Mouse (Mus musculus) hindbrain, embryonic 12.5 days (tissue): Measurements from ENCODE around the gene Zdhhc1. TPM values are rescaled to one million over a fixed set of nuclear protein-coding genes. Genes with fewer than 3 reads are reported as not detected.

Experiments
- ATAC-seq: fragments of 200-750 bp; cut with Nextera tagmentation; 2 replicates; pipeline ENCODE4 v1.8.0; 2017; ENCODE audit warnings: moderate TSS enrichment; ENCODE audit not compliant: low FRiP score
- H3K27ac ChIP-seq: fragments of 300-500 bp; sonication (generic); 2 replicates; pipeline ENCODE4 v1.5.1; 2016; ENCODE audit warnings: mild to moderate bottlenecking
- H3K27me3 ChIP-seq: fragments of 300-500 bp; sonication (generic); 2 replicates; pipeline ENCODE4 v1.6.1; 2016; ENCODE audit warnings: mild to moderate bottlenecking
- H3K36me3 ChIP-seq: fragments of 300-500 bp; sonication (generic); 2 replicates; pipeline ENCODE4 v1.6.1; 2016; ENCODE audit warnings: mild to moderate bottlenecking
- H3K4me1 ChIP-seq: fragments of 300-500 bp; sonication (generic); 2 replicates; pipeline ENCODE4 v1.6.1; 2016
- H3K4me2 ChIP-seq: fragments of 300-500 bp; sonication (generic); replicated peaks from 2 replicates; pipeline ENCODE4 v1.6.1; 2016; ENCODE audit warnings: mild to moderate bottlenecking
- H3K4me3 ChIP-seq: fragments of 300-500 bp; sonication (generic); 2 replicates; pipeline ENCODE4 v1.5.1; 2016; ENCODE audit warnings: mild to moderate bottlenecking
- H3K9ac ChIP-seq: fragments of 300-500 bp; sonication (generic); 2 replicates; pipeline ENCODE4 v1.6.1; 2016; ENCODE audit warnings: mild to moderate bottlenecking, moderate library complexity
- H3K9me3 ChIP-seq: fragments of 300-500 bp; sonication (generic); replicated peaks from 2 replicates; pipeline ENCODE4 v1.6.1; 2016; ENCODE audit warnings: mild to moderate bottlenecking
- WGBS: fragments of 180-500 bp; shearing (Covaris S2); methylation state at CpG from one replicate; pipeline ENCODE4 v1.1.7; 2016; 5-methylcytosine and 5-hydroxymethylcytosine counted together
- polyA plus RNA-seq: library from polyadenylated mRNA; unstranded; fragments of >200 nt; fragmentation: Nextera tagmentation; extraction: Ambion mirVana; gene quantifications from 2 replicates; pipeline ENCODE4 v1.2.1, GENCODE M21; 2016

The Zdhhc1 gene
- polyA plus RNA-seq, 1 experiment from 2014 or later = 35.8 TPM

- Histone ChIP-seq H3K36me3 (peaks cover 18% of the 10 kb centered on the region), H3K4me3 (no peak overlapping the region), H3K27me3 (no peaks in the 10 kb centered on the region), H3K9me3 (no peaks in the 10 kb centered on the region), H3K4me1 (peaks cover 59% of the 10 kb centered on the region), H3K9ac (no peak overlapping the region), H3K27ac (0 out of 2 replicates have a peak overlapping the region, but pooled peaks have one; percentile 23), H3K4me2 (no peak overlapping the region)
- no peak for ATAC-seq
- 81% methylated on average over 7 of the region's 7 CpGs for WGBS
Measured at GRCm38 (mm10) chr8:105466700-105467291, 29.9 kb downstream of the Zdhhc1 start.

- peaks cover 56% of the 10 kb centered on the region for H3K4me1 ChIP-seq
- no peak overlapping the region for H3K4me2 ChIP-seq
- WGBS = 88% methylated on average over 6 of the region's 6 CpGs
- ATAC-seq = no peak
- H3K9ac ChIP-seq = no peak overlapping the region
- no peak overlapping the region for H3K27ac ChIP-seq
- H3K4me3 ChIP-seq = no peak overlapping the region
- no peaks in the 10 kb centered on the region for H3K9me3 ChIP-seq
- no peaks in the 10 kb centered on the region for H3K27me3 ChIP-seq
- H3K36me3 ChIP-seq = peaks cover 18% of the 10 kb centered on the region
Measured at GRCm38 (mm10) chr8:105466246-105466645, 30.5 kb downstream of the Zdhhc1 start.

- H3K9ac ChIP-seq = 0 out of 2 replicates have a peak overlapping the region, but pooled peaks have one; percentile 24
- ATAC-seq = no peak
- peaks cover 18% of the 10 kb centered on the region for H3K36me3 ChIP-seq
- H3K27ac ChIP-seq = peak overlapping the region; percentile 53
- peaks cover 46% of the 10 kb centered on the region for H3K4me1 ChIP-seq
- H3K4me2 ChIP-seq = no peak overlapping the region
- no peak overlapping the region for H3K4me3 ChIP-seq
- 76% methylated on average over 7 of the region's 7 CpGs for WGBS
- H3K9me3 ChIP-seq = no peaks in the 10 kb centered on the region
- no peaks in the 10 kb centered on the region for H3K27me3 ChIP-seq
Measured at GRCm38 (mm10) chr8:105464595-105464994, 32.1 kb downstream of the Zdhhc1 start.

GRCm38 (mm10) chr8:105461085-105461803 is 35.5 kb downstream of the Zdhhc1 start:
- H3K36me3 ChIP-seq = peaks cover under 1% of the 10 kb centered on the region; the same call in 1 of the 2 replicates
- 75% methylated on average over 13 of the region's 13 CpGs for WGBS
- H3K4me1 ChIP-seq = peaks cover 37% of the 10 kb centered on the region
- ATAC-seq = no peak
- H3K27ac ChIP-seq = no peak overlapping the region
- no peaks in the 10 kb centered on the region for H3K9me3 ChIP-seq
- no peak overlapping the region for H3K4me2 ChIP-seq
- no peak overlapping the region for H3K4me3 ChIP-seq
- no peak overlapping the region for H3K9ac ChIP-seq
- no peaks in the 10 kb centered on the region for H3K27me3 ChIP-seq

GRCm38 (mm10) chr8:105455218-105455617 is 41.5 kb downstream of the Zdhhc1 start:
- no peaks in the 10 kb centered on the region for H3K27me3 ChIP-seq
- no peak overlapping the region for H3K27ac ChIP-seq
- H3K9ac ChIP-seq = no peak overlapping the region
- no peak overlapping the region for H3K4me2 ChIP-seq
- H3K9me3 ChIP-seq = no peaks in the 10 kb centered on the region
- H3K4me1 ChIP-seq = peaks cover 22% of the 10 kb centered on the region
- ATAC-seq = no peak
- no peak overlapping the region for H3K4me3 ChIP-seq
- WGBS = 58% methylated on average over 10 of the region's 10 CpGs
- no peaks in the 10 kb centered on the region for H3K36me3 ChIP-seq

- no peak overlapping the region for H3K4me2 ChIP-seq
- H3K36me3 ChIP-seq = no peaks in the 10 kb centered on the region
- H3K9ac ChIP-seq = no peak overlapping the region
- WGBS = 63% methylated on average over 5 of the region's 5 CpGs
- peaks cover 22% of the 10 kb centered on the region for H3K4me1 ChIP-seq
- H3K27me3 ChIP-seq = no peaks in the 10 kb centered on the region
- H3K4me3 ChIP-seq = no peak overlapping the region
- H3K27ac ChIP-seq = no peak overlapping the region
- no peak for ATAC-seq
- no peaks in the 10 kb centered on the region for H3K9me3 ChIP-seq
Measured at GRCm38 (mm10) chr8:105454088-105454487, 42.6 kb downstream of the Zdhhc1 start.

GRCm38 (mm10) chr8:105453296-105453695 is 43.4 kb downstream of the Zdhhc1 start:
- no peaks in the 10 kb centered on the region for H3K36me3 ChIP-seq
- H3K4me1 ChIP-seq = peaks cover 18% of the 10 kb centered on the region
- no peak overlapping the region for H3K27ac ChIP-seq
- H3K4me2 ChIP-seq = no peak overlapping the region
- H3K27me3 ChIP-seq = no peaks in the 10 kb centered on the region
- no peak overlapping the region for H3K9ac ChIP-seq
- no peaks in the 10 kb centered on the region for H3K9me3 ChIP-seq
- no peak overlapping the region for H3K4me3 ChIP-seq
- 78% methylated on average over 5 of the region's 5 CpGs for WGBS
- no peak for ATAC-seq

GRCm38 (mm10) chr8:105451903-105452603 is 44.6 kb downstream of the Zdhhc1 start:
- Histone ChIP-seq H3K4me2 (no peak overlapping the region), H3K27ac (peak overlapping the region; percentile 46; the same call in 1 of the 2 replicates), H3K9ac (no peak overlapping the region), H3K4me3 (no peak overlapping the region), H3K27me3 (no peaks in the 10 kb centered on the region), H3K36me3 (no peaks in the 10 kb centered on the region), H3K4me1 (peaks cover 12% of the 10 kb centered on the region; the same call in 1 of the 2 replicates), H3K9me3 (no peaks in the 10 kb centered on the region)
- no peak for ATAC-seq
- WGBS = 59% methylated on average over 15 of the region's 15 CpGs

GRCm38 (mm10) chr8:105450977-105451376 is 45.7 kb downstream of the Zdhhc1 start:
- H3K4me2 ChIP-seq = no peak overlapping the region
- no peaks in the 10 kb centered on the region for H3K27me3 ChIP-seq
- H3K9ac ChIP-seq = no peak overlapping the region
- H3K4me3 ChIP-seq = no peak overlapping the region
- 36% methylated on average over 1 of the region's 1 CpGs for WGBS
- no peak overlapping the region for H3K27ac ChIP-seq
- no peaks in the 10 kb centered on the region for H3K9me3 ChIP-seq
- ATAC-seq = peak; percentile 53; the same call in 1 of the 2 replicates
- peaks cover 15% of the 10 kb centered on the region for H3K4me1 ChIP-seq
- no peaks in the 10 kb centered on the region for H3K36me3 ChIP-seq

GRCm38 (mm10) chr8:105448596-105448995 is 48.1 kb downstream of the Zdhhc1 start:
- Histone ChIP-seq H3K27ac (no peak overlapping the region), H3K4me2 (no peak overlapping the region), H3K36me3 (no peaks in the 10 kb centered on the region), H3K9ac (no peak overlapping the region), H3K4me3 (no peak overlapping the region), H3K27me3 (no peaks in the 10 kb centered on the region), H3K4me1 (peaks cover 24% of the 10 kb centered on the region), H3K9me3 (no peaks in the 10 kb centered on the region)
- WGBS = 90% methylated on average over 5 of the region's 5 CpGs
- ATAC-seq = no peak

GRCm38 (mm10) chr8:105448188-105448587 is 48.5 kb downstream of the Zdhhc1 start:
- Histone ChIP-seq H3K9ac (no peak overlapping the region), H3K4me1 (peaks cover 24% of the 10 kb centered on the region), H3K9me3 (no peaks in the 10 kb centered on the region), H3K4me3 (no peak overlapping the region), H3K36me3 (no peaks in the 10 kb centered on the region), H3K27ac (no peak overlapping the region), H3K27me3 (no peaks in the 10 kb centered on the region), H3K4me2 (no peak overlapping the region)
- WGBS = 93% methylated on average over 3 of the region's 3 CpGs
- ATAC-seq = no peak

- Histone ChIP-seq H3K9me3 (no peaks in the 10 kb centered on the region), H3K36me3 (no peaks in the 10 kb centered on the region), H3K4me3 (no peak overlapping the region), H3K4me1 (peaks cover 14% of the 10 kb centered on the region), H3K4me2 (peak overlapping the region; percentile 34), H3K9ac (no peak overlapping the region), H3K27me3 (no peaks in the 10 kb centered on the region), H3K27ac (peak overlapping the region; percentile 84)
- WGBS = 9% methylated on average over 4 of the region's 4 CpGs
- ATAC-seq = peak; percentile 82
Measured at GRCm38 (mm10) chr8:105446127-105446552, 50.6 kb downstream of the Zdhhc1 start.
